Mouse (Mus musculus): ENCODE measurements around the gene Epo. TPM values are rescaled to one million over a fixed set of nuclear protein-coding genes. Genes with fewer than 3 reads are reported as not detected.

Epo gene
- total RNA-seq, 1 experiment, result 0.36 TPM

DNA sequence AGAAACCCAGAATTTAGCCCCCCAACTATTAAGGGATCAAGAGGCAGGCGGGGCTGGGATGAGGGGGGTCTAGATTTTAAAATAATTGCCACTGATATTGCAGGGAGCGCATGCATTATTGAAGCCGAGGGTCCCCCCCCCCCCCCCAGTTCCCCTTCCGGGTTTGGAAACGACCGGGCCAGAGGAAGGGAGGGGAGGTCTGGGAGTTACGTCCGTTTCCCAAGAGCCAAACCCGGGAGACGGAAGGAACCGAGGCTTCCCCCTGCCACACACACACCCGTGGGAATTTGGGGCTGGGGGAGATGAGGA is 280 bp downstream of the Epo start:
- TF ChIP-seq ZNF384 (IDR thresholded peaks at IDR 0.05; ENCODE audit: low read depth, low read length) (no peak), MAFK (IDR thresholded peaks at IDR 0.05; ENCODE audit: insufficient read depth, low read depth, low read length) (no peak), HCFC1 (IDR thresholded peaks at IDR 0.05; ENCODE audit: borderline replicate concordance, insufficient read depth, low read length) (no peak), CHD2 (IDR thresholded peaks at IDR 0.05; ENCODE audit: low read depth, low read length) (no peak), ZC3H11A (IDR thresholded peaks at IDR 0.05; ENCODE audit: borderline replicate concordance, low read depth, low read length) (no peak)
- H3K4me1 ChIP-seq (ENCODE audit: control insufficient read depth in 2 of 2, insufficient read depth in 2 of 2, low read length in 2 of 2, poor library complexity in 1 of 2), result peaks cover 0 to 5% of the 10 kb centered on the region in 2 experiments; a peak in 2 of 4 replicates
- peak overlapping the region; percentile 83 for H3K9ac ChIP-seq (ENCODE audit: insufficient read depth, low read depth, low read length, poor library complexity, severe bottlenecking)
- no peak overlapping the region for H3K27ac ChIP-seq (ENCODE audit: insufficient read depth, low read depth, low read length, poor library complexity, severe bottlenecking)
- H3K36me3 ChIP-seq (ENCODE audit: control insufficient read depth, insufficient read depth, low read length, poor library complexity, severe bottlenecking), result peaks cover 18% of the 10 kb centered on the region
- in situ Hi-C loops (cut with MboI; ENCODE audit: low sequenced_read_pairs in 2 of 2, unreplicated experiment in 2 of 2), result no loop called here
- H3K9me3 ChIP-seq (ENCODE audit: control insufficient read depth, insufficient read depth, low read depth, low read length), result no peaks in the 10 kb centered on the region
- peak overlapping the region; percentile 43 to 86 for H3K4me3 ChIP-seq (ENCODE audit: insufficient read depth in 1 of 2, low read depth in 1 of 2, low read length in 2 of 2, poor library complexity in 1 of 2, severe bottlenecking in 1 of 2)
- no peak for DNase-seq (ENCODE audit: low read depth, low spot score)

DNA sequence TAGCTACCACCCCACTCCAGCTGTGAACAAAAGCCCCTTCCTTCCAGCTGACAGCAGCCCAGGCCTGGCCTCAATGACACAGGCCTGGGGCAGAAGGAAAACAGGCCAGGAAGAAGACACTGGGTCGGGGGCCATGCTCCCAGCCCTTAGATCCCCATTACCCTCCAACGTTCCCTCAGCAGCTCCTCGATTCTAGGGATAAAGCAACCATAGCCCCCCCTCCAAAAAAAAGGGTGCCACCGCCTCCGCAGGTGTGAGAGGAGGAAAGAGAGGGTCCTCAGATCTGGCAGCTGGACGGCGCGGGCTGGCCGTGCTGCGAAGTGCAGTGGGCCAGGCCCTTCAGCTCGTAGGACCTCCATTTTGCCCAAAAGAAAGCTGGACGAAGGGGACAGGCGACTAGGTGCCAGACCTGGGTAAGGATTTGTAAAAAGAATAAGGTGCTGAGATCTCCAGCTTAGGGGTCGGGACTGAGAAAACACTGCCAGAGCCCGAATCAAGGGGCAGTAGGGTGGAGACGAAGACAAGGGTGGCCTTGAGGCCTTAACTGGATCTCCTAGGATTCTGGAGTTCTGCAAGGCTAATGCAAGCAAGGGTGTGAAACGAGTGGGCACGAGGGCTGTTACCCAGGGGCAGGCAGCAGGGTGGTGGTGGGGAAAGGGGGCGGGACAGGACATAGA is 773 bp downstream of the Epo start:
- H3K4me1 ChIP-seq (ENCODE audit: control insufficient read depth in 2 of 2, insufficient read depth in 2 of 2, low read length in 2 of 2, poor library complexity in 1 of 2), result peaks cover 0 to 7% of the 10 kb centered on the region in 2 experiments; a peak in 2 of 4 replicates
- H3K9ac ChIP-seq (ENCODE audit: insufficient read depth, low read depth, low read length, poor library complexity, severe bottlenecking), result peak overlapping the region; percentile 83
- H3K4me3 ChIP-seq (ENCODE audit: insufficient read depth in 1 of 2, low read depth in 1 of 2, low read length in 2 of 2, poor library complexity in 1 of 2, severe bottlenecking in 1 of 2), result peak overlapping the region; percentile 43 to 86
- in situ Hi-C loops (cut with MboI; ENCODE audit: low sequenced_read_pairs in 2 of 2, unreplicated experiment in 2 of 2), result no loop called here
- no peak for DNase-seq (ENCODE audit: low read depth, low spot score)
- no peak for TF ChIP-seq MAFK (IDR thresholded peaks at IDR 0.05; ENCODE audit: insufficient read depth, low read depth, low read length)
- no peak for TF ChIP-seq HCFC1 (IDR thresholded peaks at IDR 0.05; ENCODE audit: borderline replicate concordance, insufficient read depth, low read length)
- TF ChIP-seq ZNF384 (IDR thresholded peaks at IDR 0.05; ENCODE audit: low read depth, low read length), result no peak
- no peak for TF ChIP-seq ZC3H11A (IDR thresholded peaks at IDR 0.05; ENCODE audit: borderline replicate concordance, low read depth, low read length)
- TF ChIP-seq CHD2 (IDR thresholded peaks at IDR 0.05; ENCODE audit: low read depth, low read length), result no peak
- no peak overlapping the region for H3K27ac ChIP-seq (ENCODE audit: insufficient read depth, low read depth, low read length, poor library complexity, severe bottlenecking)
- H3K9me3 ChIP-seq (ENCODE audit: control insufficient read depth, insufficient read depth, low read depth, low read length), result no peaks in the 10 kb centered on the region
- peaks cover 23% of the 10 kb centered on the region for H3K36me3 ChIP-seq (ENCODE audit: control insufficient read depth, insufficient read depth, low read length, poor library complexity, severe bottlenecking)

DNA sequence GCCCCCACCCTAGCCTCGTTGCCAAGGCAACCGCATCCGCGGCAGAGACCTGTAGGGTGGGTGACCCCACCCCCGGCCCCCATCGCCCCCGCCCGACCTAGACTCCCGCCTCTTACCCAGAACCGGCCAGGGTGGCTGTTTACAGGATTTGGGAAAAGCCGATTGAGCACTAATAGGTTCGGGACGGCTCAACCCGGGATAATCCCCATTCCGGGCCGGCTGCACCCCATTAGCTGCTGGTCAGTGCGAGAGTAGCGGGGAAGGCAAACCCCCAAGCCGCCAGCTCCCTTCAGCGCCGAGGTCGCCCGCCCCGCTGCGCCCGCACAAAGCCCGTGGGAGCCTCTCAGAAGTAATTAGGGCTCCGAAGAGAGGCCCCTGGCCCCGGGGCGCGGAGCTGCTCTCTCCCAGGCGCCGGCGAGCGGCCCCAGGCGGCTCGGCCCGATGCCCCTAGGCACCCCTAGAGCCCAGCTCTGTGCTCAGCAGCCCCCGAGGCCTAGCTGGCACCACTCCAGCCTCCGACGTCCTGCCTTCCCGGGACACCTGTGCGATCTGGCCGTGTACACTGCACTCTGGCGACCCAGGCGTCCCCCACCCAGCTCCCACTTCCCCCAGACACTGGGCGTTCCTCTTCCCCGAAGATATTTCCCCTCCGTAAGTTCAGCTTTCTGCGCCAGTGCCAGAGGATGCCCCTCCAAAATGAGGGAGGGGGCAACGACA is 1.5 kb downstream of the Epo start:
- H3K9me3 ChIP-seq (ENCODE audit: control insufficient read depth, insufficient read depth, low read depth, low read length), result no peaks in the 10 kb centered on the region
- H3K36me3 ChIP-seq (ENCODE audit: control insufficient read depth, insufficient read depth, low read length, poor library complexity, severe bottlenecking), result peaks cover 27% of the 10 kb centered on the region
- peak overlapping the region; percentile 43 to 86 for H3K4me3 ChIP-seq (ENCODE audit: insufficient read depth in 1 of 2, low read depth in 1 of 2, low read length in 2 of 2, poor library complexity in 1 of 2, severe bottlenecking in 1 of 2)
- peaks cover 0 to 9% of the 10 kb centered on the region in 2 experiments; a peak in 2 of 4 replicates for H3K4me1 ChIP-seq (ENCODE audit: control insufficient read depth in 2 of 2, insufficient read depth in 2 of 2, low read length in 2 of 2, poor library complexity in 1 of 2)
- H3K27ac ChIP-seq (ENCODE audit: insufficient read depth, low read depth, low read length, poor library complexity, severe bottlenecking), result no peak overlapping the region
- in situ Hi-C loops (cut with MboI; ENCODE audit: low sequenced_read_pairs in 2 of 2, unreplicated experiment in 2 of 2), result no loop called here
- DNase-seq (ENCODE audit: low read depth, low spot score), result no peak
- H3K9ac ChIP-seq (ENCODE audit: insufficient read depth, low read depth, low read length, poor library complexity, severe bottlenecking), result peak overlapping the region; percentile 83; the same call in 1 of the 2 replicates
- TF ChIP-seq ZNF384 (IDR thresholded peaks at IDR 0.05; ENCODE audit: low read depth, low read length) (no peak), ZC3H11A (IDR thresholded peaks at IDR 0.05; ENCODE audit: borderline replicate concordance, low read depth, low read length) (no peak), MAFK (IDR thresholded peaks at IDR 0.05; ENCODE audit: insufficient read depth, low read depth, low read length) (no peak), HCFC1 (IDR thresholded peaks at IDR 0.05; ENCODE audit: borderline replicate concordance, insufficient read depth, low read length) (no peak), CHD2 (IDR thresholded peaks at IDR 0.05; ENCODE audit: low read depth, low read length) (no peak)

DNA sequence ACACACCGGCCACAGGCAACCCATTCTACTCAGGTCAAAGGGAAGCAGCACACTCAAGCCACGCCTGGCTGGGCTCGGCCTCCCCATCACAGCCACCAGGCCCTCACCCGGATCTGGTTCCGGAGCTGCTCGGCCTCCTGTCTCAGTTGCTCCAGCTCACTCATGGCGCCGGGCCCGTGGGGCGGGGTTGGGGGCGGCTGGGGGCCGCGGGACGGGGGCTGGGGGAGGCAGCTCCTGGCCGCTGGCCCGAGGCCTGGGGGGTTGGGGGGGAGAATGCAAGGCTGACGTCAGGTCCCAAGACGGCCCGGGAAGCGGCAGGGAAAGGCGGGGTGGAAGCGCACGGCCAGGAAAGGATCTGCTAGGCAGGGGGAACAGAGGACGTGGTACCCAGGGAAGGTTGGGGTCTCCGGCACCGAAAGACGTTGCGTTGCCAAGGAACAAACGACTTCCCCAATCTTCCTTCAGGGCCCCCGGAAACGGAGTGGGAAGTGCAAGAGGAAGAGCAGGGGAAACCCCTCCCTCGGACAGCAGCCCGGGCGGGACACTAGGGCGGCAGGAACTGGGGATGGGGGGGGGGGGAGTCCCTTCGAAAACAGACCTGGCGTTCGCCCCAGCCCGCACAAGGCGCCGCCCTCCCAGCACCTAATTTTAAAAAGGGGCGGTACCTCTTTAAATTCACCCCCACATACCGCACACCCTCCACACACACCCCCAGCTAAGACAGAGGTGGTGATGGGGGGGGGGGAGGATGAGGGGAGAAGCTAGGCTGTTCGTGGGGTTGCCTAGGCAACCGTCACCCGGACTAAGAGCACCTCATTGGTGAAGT is 2.2 kb downstream of the Epo start:
- H3K4me1 ChIP-seq (ENCODE audit: control insufficient read depth in 2 of 2, insufficient read depth in 2 of 2, low read length in 2 of 2, poor library complexity in 1 of 2), result peaks cover 0 to 15% of the 10 kb centered on the region in 2 experiments; a peak in 2 of 4 replicates
- in situ Hi-C loops (cut with MboI; ENCODE audit: low sequenced_read_pairs in 2 of 2, unreplicated experiment in 2 of 2), result no loop called here

More for the DNA sequence above, 2.2 kb downstream of the Epo start:
- no peak overlapping the region for H3K27ac ChIP-seq (ENCODE audit: insufficient read depth, low read depth, low read length, poor library complexity, severe bottlenecking)
- peak overlapping the region; percentile 43 to 86 for H3K4me3 ChIP-seq (ENCODE audit: insufficient read depth in 1 of 2, low read depth in 1 of 2, low read length in 2 of 2, poor library complexity in 1 of 2, severe bottlenecking in 1 of 2)
- H3K9ac ChIP-seq (ENCODE audit: insufficient read depth, low read depth, low read length, poor library complexity, severe bottlenecking), result peak overlapping the region; percentile 50
- no peak for DNase-seq (ENCODE audit: low read depth, low spot score)
- TF ChIP-seq ZC3H11A (IDR thresholded peaks at IDR 0.05; ENCODE audit: borderline replicate concordance, low read depth, low read length), result no peak
- TF ChIP-seq HCFC1 (IDR thresholded peaks at IDR 0.05; ENCODE audit: borderline replicate concordance, insufficient read depth, low read length), result no peak
- no peak for TF ChIP-seq ZNF384 (IDR thresholded peaks at IDR 0.05; ENCODE audit: low read depth, low read length)
- TF ChIP-seq CHD2 (IDR thresholded peaks at IDR 0.05; ENCODE audit: low read depth, low read length), result no peak
- no peak for TF ChIP-seq MAFK (IDR thresholded peaks at IDR 0.05; ENCODE audit: insufficient read depth, low read depth, low read length)
- no peaks in the 10 kb centered on the region for H3K9me3 ChIP-seq (ENCODE audit: control insufficient read depth, insufficient read depth, low read depth, low read length)
- peaks cover 33% of the 10 kb centered on the region for H3K36me3 ChIP-seq (ENCODE audit: control insufficient read depth, insufficient read depth, low read length, poor library complexity, severe bottlenecking)

All from ES-E14 (cell line).